Mouse (Mus musculus): Measurements from ENCODE around the gene Ppp1r16b. TPM values are rescaled to one million over a fixed set of nuclear protein-coding genes. Genes with fewer than 3 reads are reported as not detected.
A peak's percentile ranks its signal among the peaks of the same experiment; 100 is the strongest.

Ppp1r16b gene
- polyA plus RNA-seq, 1 experiment from 2014 or later, result 8.7 TPM

- Histone ChIP-seq H3K9me3 (no peaks in the 10 kb centered on the region), H3K36me3 (no peaks in the 10 kb centered on the region), H3K9ac (replicated peaks) (no peak overlapping the region), H3K4me1 (replicated peaks) (no peaks in the 10 kb centered on the region), H3K27ac (no peak overlapping the region), H3K4me3 (replicated peaks) (no peak overlapping the region), H3K27me3 (no peaks in the 10 kb centered on the region), H3K4me2 (replicated peaks) (no peak overlapping the region)
- whole genome bisulfite sequencing, result 89% methylated on average over 9 of the region's 9 CpGs
- ATAC-seq, result no peak
Measured at GRCm38 (mm10) chr2:158749366-158749765, 84.2 kb downstream of the Ppp1r16b start.

DNA sequence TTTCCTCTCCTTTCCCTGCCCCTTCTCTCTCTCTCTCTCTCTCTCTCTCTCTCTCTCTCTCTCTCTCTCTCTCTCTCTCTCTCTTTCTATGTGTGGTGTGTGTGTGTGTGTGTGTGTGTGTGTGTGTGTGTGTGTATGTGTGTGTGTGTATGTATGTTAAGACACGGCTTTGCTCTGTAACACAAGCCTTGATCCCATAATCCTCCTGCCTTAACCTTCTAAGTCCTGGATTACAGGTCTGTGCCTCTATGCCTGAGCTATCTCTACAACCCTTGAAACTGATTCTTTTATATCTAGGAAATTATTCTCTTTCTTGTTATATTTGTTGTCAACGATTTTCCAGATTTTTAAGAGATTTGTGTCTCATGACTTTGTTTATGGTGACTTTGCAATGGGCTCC, 95.0 kb downstream of the Ppp1r16b start:
- H3K4me3 ChIP-seq (replicated peaks), result no peak overlapping the region
- no peaks in the 10 kb centered on the region for H3K27me3 ChIP-seq
- no peaks in the 10 kb centered on the region for H3K9me3 ChIP-seq
- WGBS, result 76% methylated on average over 2 of the region's 2 CpGs
- H3K4me1 ChIP-seq (replicated peaks), result no peaks in the 10 kb centered on the region
- no peak for ATAC-seq
- no peak overlapping the region for H3K4me2 ChIP-seq (replicated peaks)
- H3K27ac ChIP-seq, result no peak overlapping the region
- no peak overlapping the region for H3K9ac ChIP-seq (replicated peaks)
- peaks cover 9% of the 10 kb centered on the region; the same call in 1 of the 2 replicates for H3K36me3 ChIP-seq

DNA sequence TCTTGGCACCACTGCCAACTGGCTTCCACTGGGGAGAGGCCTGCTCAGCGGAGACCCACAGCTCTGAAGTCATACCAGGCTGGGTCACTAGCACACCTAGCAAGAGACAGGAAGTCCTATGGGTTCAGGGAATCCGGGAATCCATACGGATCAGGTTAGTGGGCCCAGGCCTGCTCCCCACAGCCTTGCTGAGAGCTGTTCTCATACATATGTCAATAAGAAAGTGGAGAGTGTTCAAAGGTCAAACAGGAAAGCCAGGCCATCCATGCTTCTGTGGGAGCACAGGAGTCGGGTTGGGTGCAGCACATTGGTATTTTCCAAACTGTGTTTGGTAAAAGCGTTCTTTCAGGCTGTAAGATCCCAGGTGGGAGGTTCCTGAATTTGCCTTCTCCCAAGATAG, 97.1 kb downstream of the Ppp1r16b start:
- Histone ChIP-seq H3K9me3 (no peaks in the 10 kb centered on the region), H3K4me3 (replicated peaks) (no peak overlapping the region), H3K27me3 (no peaks in the 10 kb centered on the region), H3K27ac (no peak overlapping the region), H3K9ac (replicated peaks) (no peak overlapping the region), H3K4me1 (replicated peaks) (peaks cover 1% of the 10 kb centered on the region), H3K4me2 (replicated peaks) (no peak overlapping the region), H3K36me3 (0 out of 2 replicates have a peak, but pooled peaks cover under 1% of the 10 kb centered on the region)
- no peak for ATAC-seq
- 87% methylated on average over 5 of the region's 5 CpGs for WGBS

- H3K27me3 ChIP-seq, result no peaks in the 10 kb centered on the region
- ATAC-seq, result peak; percentile 97
- under 1% methylated on average over 48 of the region's 48 CpGs for WGBS
- H3K9ac ChIP-seq (replicated peaks), result peak within 1 kb of the TSS; percentile 73
- peak within 1 kb of the TSS; percentile 97 for H3K4me2 ChIP-seq (replicated peaks)
- 0 out of 2 replicates have a peak within 1 kb of the TSS, but pooled peaks have one; percentile 47 for H3K27ac ChIP-seq
- peaks cover 50% of the 10 kb centered on the region for H3K4me1 ChIP-seq (replicated peaks)
- H3K9me3 ChIP-seq, result no peaks in the 10 kb centered on the region
- peak within 1 kb of the TSS; percentile 62 for H3K4me3 ChIP-seq (replicated peaks)
- H3K36me3 ChIP-seq, result no peaks in the 10 kb centered on the region
Measured at GRCm38 (mm10) chr2:158767742-158768339, 102.6 kb downstream of the Ppp1r16b start, which contains the start of gene Fam83d. Gene Fam83d (plus strand): TSS chr2:158768093.

DNA sequence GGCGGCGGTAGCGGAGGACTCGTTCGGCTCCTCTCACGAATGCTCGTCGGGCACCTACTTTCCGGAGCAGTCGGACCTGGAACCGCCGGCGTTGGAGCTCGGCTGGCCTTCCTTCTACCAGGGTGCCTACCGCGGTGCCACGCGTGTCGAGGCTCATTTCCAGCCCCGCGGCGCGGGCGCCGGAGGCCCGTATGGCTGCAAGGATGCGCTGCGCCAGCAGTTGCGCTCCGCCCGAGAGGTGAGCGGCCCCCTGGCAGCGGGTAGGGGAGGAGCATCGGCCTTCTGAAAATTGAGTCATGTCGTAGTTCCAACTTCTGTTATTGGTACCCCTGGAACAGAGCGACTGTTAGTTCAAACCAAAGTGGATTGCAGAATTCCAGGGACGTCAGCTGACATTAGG, 103.2 kb downstream of the Ppp1r16b start:
- no peak for ATAC-seq
- peak overlapping the region; percentile 73 for H3K9ac ChIP-seq (replicated peaks)
- no peaks in the 10 kb centered on the region for H3K9me3 ChIP-seq
- no peaks in the 10 kb centered on the region for H3K27me3 ChIP-seq
- H3K4me1 ChIP-seq (replicated peaks), result peaks cover 50% of the 10 kb centered on the region
- H3K36me3 ChIP-seq, result no peaks in the 10 kb centered on the region
- peak overlapping the region; percentile 97 for H3K4me2 ChIP-seq (replicated peaks)
- 0 out of 2 replicates have a peak overlapping the region, but pooled peaks have one; percentile 47 for H3K27ac ChIP-seq
- peak overlapping the region; percentile 62 for H3K4me3 ChIP-seq (replicated peaks)
- under 1% methylated on average over 37 of the region's 37 CpGs for WGBS

DNA sequence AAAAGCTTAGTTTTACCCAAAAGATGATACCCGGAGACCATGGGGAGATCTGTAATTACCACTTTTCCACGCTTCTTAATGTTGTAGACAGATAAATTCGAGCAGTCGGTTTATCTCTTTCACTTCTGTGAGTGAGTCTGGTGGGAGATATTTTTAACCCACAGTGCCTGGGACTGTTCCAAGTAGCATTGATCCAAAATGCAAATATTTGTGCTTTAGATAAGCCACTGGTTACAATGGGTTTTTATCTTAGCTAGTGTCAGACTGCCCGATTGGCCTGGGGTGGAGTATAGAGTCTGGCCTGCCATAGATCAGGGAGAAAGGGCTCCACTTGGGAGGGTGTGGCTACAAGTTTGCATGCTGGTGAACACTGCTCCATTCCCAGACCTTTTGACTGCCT, 103.6 kb downstream of the Ppp1r16b start:
- peak overlapping the region; percentile 73 for H3K9ac ChIP-seq (replicated peaks)
- peaks cover 50% of the 10 kb centered on the region for H3K4me1 ChIP-seq (replicated peaks)
- peak overlapping the region; percentile 62 for H3K4me3 ChIP-seq (replicated peaks)
- no peaks in the 10 kb centered on the region for H3K27me3 ChIP-seq
- ATAC-seq, result no peak
- peak overlapping the region; percentile 97 for H3K4me2 ChIP-seq (replicated peaks)
- H3K9me3 ChIP-seq, result no peaks in the 10 kb centered on the region
- WGBS, result 4% methylated on average over 5 of the region's 5 CpGs
- no peaks in the 10 kb centered on the region for H3K36me3 ChIP-seq
- no peak overlapping the region for H3K27ac ChIP-seq

DNA sequence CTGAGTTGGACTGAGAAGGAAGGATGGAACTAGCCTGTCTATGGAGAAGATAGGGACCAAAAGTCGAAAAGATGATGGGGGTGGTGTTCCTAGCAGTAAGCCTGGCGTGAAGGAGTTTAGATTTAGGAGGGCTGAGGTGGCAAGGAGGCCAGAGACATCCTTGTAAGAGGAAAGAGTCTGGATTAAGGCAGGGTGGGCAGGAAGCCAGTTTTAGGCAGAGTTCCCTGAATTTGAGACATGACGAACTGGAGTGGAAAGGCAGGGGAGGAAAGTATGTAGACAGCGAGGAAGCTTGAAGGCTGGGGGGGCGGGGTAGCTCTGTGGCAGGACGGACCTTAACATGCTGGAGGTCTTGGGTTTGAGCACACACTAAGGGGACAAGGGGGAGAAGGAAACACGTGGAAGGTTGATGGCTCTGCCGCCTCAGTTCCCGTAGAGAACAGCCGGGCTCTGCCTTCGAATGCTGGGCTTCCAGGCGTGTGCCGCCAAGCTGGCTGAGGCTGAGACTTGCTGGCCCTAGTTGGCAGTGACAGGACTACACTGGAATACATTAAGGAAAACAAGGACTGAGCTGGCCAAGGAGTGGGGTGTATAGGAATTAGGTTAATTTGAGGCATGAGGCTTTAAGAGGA, 105.0 kb downstream of the Ppp1r16b start:
- Histone ChIP-seq H3K9me3 (no peaks in the 10 kb centered on the region), H3K9ac (replicated peaks) (peak overlapping the region; percentile 73; the same call in 1 of the 2 replicates), H3K36me3 (no peaks in the 10 kb centered on the region), H3K4me1 (replicated peaks) (peaks cover 53% of the 10 kb centered on the region), H3K27me3 (no peaks in the 10 kb centered on the region), H3K27ac (no peak overlapping the region), H3K4me3 (replicated peaks) (peak overlapping the region; percentile 62), H3K4me2 (replicated peaks) (peak overlapping the region; percentile 97)
- no peak for ATAC-seq
- 42% methylated on average over 13 of the region's 13 CpGs for WGBS

DNA sequence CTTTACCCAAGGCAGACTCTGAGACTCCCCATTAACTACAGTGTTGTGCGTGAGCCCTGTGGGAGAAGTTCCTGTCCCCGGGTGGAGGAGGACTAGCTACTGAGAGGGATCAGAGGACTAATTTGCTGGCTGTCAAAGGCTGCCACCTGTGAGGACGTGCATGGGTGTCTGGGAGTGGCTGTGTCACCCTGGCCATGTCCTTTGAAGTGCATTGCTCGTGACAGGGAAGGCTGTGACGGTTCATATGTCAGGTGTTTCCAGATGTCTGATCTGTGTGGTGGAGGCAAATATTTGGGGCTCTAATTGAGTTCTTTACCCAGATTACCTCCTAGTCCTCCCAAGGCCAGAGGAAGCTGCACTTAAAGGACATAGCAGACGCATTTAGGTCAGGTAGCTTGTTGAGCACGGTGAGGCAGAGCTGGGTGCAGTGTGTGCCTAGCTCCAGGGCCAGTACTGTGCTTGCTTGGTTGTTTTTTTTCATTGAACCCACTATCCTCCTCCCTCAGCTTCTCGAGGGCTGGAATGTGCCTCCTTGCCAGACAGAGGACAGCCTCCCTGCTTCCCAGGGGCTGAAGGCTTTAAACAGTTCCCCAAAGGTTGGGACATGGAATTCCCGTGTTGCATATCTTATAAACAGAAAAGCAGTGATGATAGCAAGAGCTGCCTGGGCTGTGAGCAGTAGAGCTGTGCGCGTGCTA, 106.0 kb downstream of the Ppp1r16b start:
- no peak overlapping the region for H3K9ac ChIP-seq (replicated peaks)
- H3K36me3 ChIP-seq, result no peaks in the 10 kb centered on the region
- no peak overlapping the region for H3K27ac ChIP-seq
- no peaks in the 10 kb centered on the region for H3K9me3 ChIP-seq
- WGBS, result 60% methylated on average over 11 of the region's 11 CpGs
- H3K4me1 ChIP-seq (replicated peaks), result peaks cover 53% of the 10 kb centered on the region
- no peak for ATAC-seq
- peak overlapping the region; percentile 97 for H3K4me2 ChIP-seq (replicated peaks)
- no peak overlapping the region for H3K4me3 ChIP-seq (replicated peaks)
- no peaks in the 10 kb centered on the region for H3K27me3 ChIP-seq

- ATAC-seq, result no peak
- 87% methylated on average over 13 of the region's 13 CpGs for WGBS
- H3K36me3 ChIP-seq, result no peaks in the 10 kb centered on the region
- H3K9me3 ChIP-seq, result no peaks in the 10 kb centered on the region
- no peak overlapping the region for H3K9ac ChIP-seq (replicated peaks)
- H3K4me2 ChIP-seq (replicated peaks), result no peak overlapping the region
- H3K4me1 ChIP-seq (replicated peaks), result peaks cover 48% of the 10 kb centered on the region
- no peak overlapping the region for H3K27ac ChIP-seq
- H3K4me3 ChIP-seq (replicated peaks), result no peak overlapping the region
- no peaks in the 10 kb centered on the region for H3K27me3 ChIP-seq
Measured at GRCm38 (mm10) chr2:158772808-158773207, 107.6 kb downstream of the Ppp1r16b start.

- Histone ChIP-seq H3K36me3 (no peaks in the 10 kb centered on the region), H3K27ac (no peak overlapping the region), H3K4me3 (replicated peaks) (no peak overlapping the region), H3K4me2 (replicated peaks) (no peak overlapping the region), H3K27me3 (no peaks in the 10 kb centered on the region), H3K9ac (replicated peaks) (no peak overlapping the region), H3K9me3 (no peaks in the 10 kb centered on the region), H3K4me1 (replicated peaks) (peaks cover 35% of the 10 kb centered on the region)
- ATAC-seq, result no peak
- 89% methylated on average over 8 of the region's 8 CpGs for WGBS
Measured at GRCm38 (mm10) chr2:158774886-158775285, 109.7 kb downstream of the Ppp1r16b start.

GRCm38 (mm10) chr2:158776716-158777115, 111.5 kb downstream of the Ppp1r16b start:
- no peaks in the 10 kb centered on the region for H3K27me3 ChIP-seq
- H3K9ac ChIP-seq (replicated peaks), result no peak overlapping the region
- H3K4me2 ChIP-seq (replicated peaks), result no peak overlapping the region
- H3K36me3 ChIP-seq, result 0 out of 2 replicates have a peak, but pooled peaks cover 4% of the 10 kb centered on the region
- H3K4me3 ChIP-seq (replicated peaks), result no peak overlapping the region
- ATAC-seq, result no peak
- WGBS, result 95% methylated on average over 4 of the region's 4 CpGs
- H3K27ac ChIP-seq, result no peak overlapping the region
- no peaks in the 10 kb centered on the region for H3K9me3 ChIP-seq
- H3K4me1 ChIP-seq (replicated peaks), result 0 out of 2 replicates have a peak, but pooled peaks cover 17% of the 10 kb centered on the region

GRCm38 (mm10) chr2:158777490-158777889, 112.3 kb downstream of the Ppp1r16b start:
- Histone ChIP-seq H3K9me3 (no peaks in the 10 kb centered on the region), H3K4me2 (replicated peaks) (no peak overlapping the region), H3K9ac (replicated peaks) (no peak overlapping the region), H3K27me3 (no peaks in the 10 kb centered on the region), H3K27ac (no peak overlapping the region), H3K4me1 (replicated peaks) (0 out of 2 replicates have a peak, but pooled peaks cover 10% of the 10 kb centered on the region), H3K36me3 (0 out of 2 replicates have a peak, but pooled peaks cover 4% of the 10 kb centered on the region), H3K4me3 (replicated peaks) (no peak overlapping the region)
- WGBS, result 81% methylated on average over 6 of the region's 6 CpGs
- no peak for ATAC-seq

Measured in midbrain, embryonic 13.5 days (tissue).